Mouse (Mus musculus) hindbrain, postnatal 0 days (tissue): ENCODE measurements at regions not wholly inside any gene's neighbourhood (a gene's known extent, or its start where the extent isn't known, plus 50 kb on each side); places are given as distances from the start of the nearest gene placed in this dataset.

Experiments
- ATAC-seq: fragments of 200-750 bp; cut with Nextera tagmentation; 2 replicates; pipeline ENCODE4 v1.8.0; 2017; ENCODE audit warnings: mild to moderate bottlenecking, moderate TSS enrichment, moderate library complexity
- DNase-seq: peaks from one replicate; pipeline ENCODE4 v3.0.0-alpha.2; 2015; ENCODE audit warnings: low spot score
- H3K27ac ChIP-seq: fragments of 300-500 bp; sonication (generic); 2 replicates; pipeline ENCODE4 v1.5.1; 2014; ENCODE audit warnings: mild to moderate bottlenecking
- H3K27me3 ChIP-seq: fragments of 300-500 bp; sonication (generic); 2 replicates; pipeline ENCODE4 v1.6.1; 2014; ENCODE audit warnings: low read length, mixed read lengths; ENCODE audit not compliant: insufficient read depth
- H3K36me3 ChIP-seq: fragments of 300-500 bp; sonication (generic); 2 replicates; pipeline ENCODE4 v1.6.1; 2014; ENCODE audit warnings: low read length, mixed read lengths; ENCODE audit not compliant: insufficient read depth
- H3K4me1 ChIP-seq: fragments of 300-500 bp; sonication (generic); 2 replicates; pipeline ENCODE4 v1.6.1; 2014; ENCODE audit warnings: antibody characterized with exemption, low read length, mixed read lengths; ENCODE audit not compliant: insufficient read depth
- H3K4me2 ChIP-seq: fragments of 300-500 bp; sonication (generic); 2 replicates; pipeline ENCODE4 v1.6.1; 2014; ENCODE audit warnings: low read depth, mild to moderate bottlenecking, low read length, moderate library complexity, mixed read lengths
- H3K4me3 ChIP-seq: fragments of 300-500 bp; sonication (generic); 2 replicates; pipeline ENCODE4 v1.5.1; 2014; ENCODE audit warnings: low read length
- H3K9ac ChIP-seq: fragments of 300-500 bp; sonication (generic); replicated peaks from 2 replicates; pipeline ENCODE4 v1.6.1; 2014; ENCODE audit warnings: mild to moderate bottlenecking, low read length, moderate library complexity, mixed read lengths
- H3K9me3 ChIP-seq: fragments of 300-500 bp; sonication (generic); 2 replicates; pipeline ENCODE4 v1.6.1; 2016; ENCODE audit warnings: low read length, mixed read lengths
- CTCF ChIP-seq: IDR thresholded peaks from 2 replicates; pipeline ENCODE4 v1.5.1; 2016; ENCODE audit warnings: antibody characterized with exemption, control low read depth, low read depth
- WGBS: fragments of 180-500 bp; shearing (Covaris S2); extraction: QIAGEN DNeasy Blood & Tissue Kit; methylation state at CpG from one replicate; pipeline ENCODE4 v1.1.7; 2014; 5-methylcytosine and 5-hydroxymethylcytosine counted together

DNA sequence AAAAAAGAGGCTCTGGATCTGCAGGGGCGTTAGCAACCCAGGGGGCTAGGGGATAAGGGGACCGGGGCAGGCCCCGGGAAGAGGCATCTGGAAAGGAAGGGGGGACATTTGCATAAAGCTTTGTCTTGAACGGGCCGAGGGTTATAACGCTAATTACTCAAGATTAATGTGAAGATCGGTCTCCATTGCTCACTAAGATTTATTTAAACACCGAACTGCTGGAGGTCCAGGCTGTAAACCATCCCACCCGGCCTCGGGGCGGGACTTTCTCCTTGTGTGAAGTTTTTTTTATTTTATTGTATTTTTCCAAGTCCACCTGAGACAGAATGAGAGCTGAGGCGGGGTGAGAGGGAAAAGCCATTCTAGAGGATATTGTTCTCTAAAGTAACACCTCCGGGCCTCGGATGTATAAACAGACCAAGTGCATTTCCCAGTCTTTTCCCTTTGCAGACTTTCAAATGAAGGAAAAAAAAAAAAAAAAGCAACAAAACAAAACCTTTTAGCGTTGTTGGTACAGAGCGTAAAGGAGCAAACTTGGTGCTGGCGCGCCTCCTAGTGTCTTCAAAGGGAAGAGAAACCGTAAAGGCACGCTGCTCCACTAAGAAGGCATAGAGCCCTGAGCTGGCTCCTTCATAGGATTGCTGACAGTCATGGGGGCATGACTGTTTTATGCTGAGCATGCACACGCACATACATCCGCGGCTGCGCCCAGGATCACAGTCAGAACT lies 313.3 kb downstream of the Parp8 start:
- H3K27me3 ChIP-seq = peaks cover 56% of the 10 kb centered on the region
- H3K27ac ChIP-seq = no peak overlapping the region
- H3K36me3 ChIP-seq = no peaks in the 10 kb centered on the region
- DNase-seq (peak; percentile 92), ATAC-seq (peak; percentile 92)
- H3K9ac ChIP-seq = no peak overlapping the region
- TF ChIP-seq CTCF = peak; percentile 91
- H3K4me3 ChIP-seq = peak overlapping the region; percentile 20
- under 1% methylated on average over 24 of the region's 24 CpGs for WGBS
- peak overlapping the region; percentile 52 for H3K4me2 ChIP-seq
- no peaks in the 10 kb centered on the region for H3K9me3 ChIP-seq
- no peaks in the 10 kb centered on the region for H3K4me1 ChIP-seq

DNA sequence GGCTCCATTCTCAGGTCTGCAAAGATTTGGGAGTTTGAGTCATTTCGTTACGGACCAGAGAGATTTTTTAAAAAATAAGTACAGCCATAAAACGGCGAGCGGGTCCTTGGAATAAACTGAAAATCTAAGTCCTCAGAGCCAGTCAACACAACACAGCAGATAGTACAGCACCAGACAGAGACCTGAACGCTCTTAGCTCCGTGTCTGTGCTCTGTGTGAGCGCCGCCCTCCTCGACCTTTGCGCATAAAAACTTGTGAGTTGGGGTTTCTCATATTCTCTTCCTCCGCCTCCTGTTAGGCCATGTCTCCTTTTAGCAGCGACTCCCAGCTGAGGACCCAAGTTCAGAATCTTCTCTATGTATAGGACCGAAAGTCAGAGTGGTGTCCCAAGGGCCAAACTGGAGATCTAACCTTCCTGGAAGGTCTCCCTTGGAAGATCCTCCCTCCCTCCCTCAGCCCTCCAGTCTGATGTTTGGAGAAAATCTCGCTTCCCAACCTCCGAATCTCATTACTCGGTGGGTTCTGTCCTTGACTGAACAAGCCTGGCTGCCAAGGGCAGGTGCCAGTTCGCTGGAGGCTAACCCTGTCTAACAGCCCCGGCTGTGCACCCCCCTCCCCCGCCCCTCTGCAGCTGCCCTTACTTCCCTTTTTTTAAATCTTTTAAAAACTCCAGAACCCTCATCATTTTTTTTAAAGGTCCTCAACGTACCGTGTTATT lies 314.0 kb downstream of the Parp8 start:
- Histone ChIP-seq H3K4me2 (peak overlapping the region; percentile 52), H3K27ac (no peak overlapping the region), H3K4me1 (no peaks in the 10 kb centered on the region), H3K9me3 (no peaks in the 10 kb centered on the region), H3K36me3 (no peaks in the 10 kb centered on the region), H3K4me3 (peak overlapping the region; percentile 20), H3K27me3 (peaks cover 62% of the 10 kb centered on the region), H3K9ac (no peak overlapping the region)
- no peak for ATAC-seq
- DNase-seq = no peak
- no peak for TF ChIP-seq CTCF
- 1% methylated on average over 22 of the region's 22 CpGs for WGBS

DNA sequence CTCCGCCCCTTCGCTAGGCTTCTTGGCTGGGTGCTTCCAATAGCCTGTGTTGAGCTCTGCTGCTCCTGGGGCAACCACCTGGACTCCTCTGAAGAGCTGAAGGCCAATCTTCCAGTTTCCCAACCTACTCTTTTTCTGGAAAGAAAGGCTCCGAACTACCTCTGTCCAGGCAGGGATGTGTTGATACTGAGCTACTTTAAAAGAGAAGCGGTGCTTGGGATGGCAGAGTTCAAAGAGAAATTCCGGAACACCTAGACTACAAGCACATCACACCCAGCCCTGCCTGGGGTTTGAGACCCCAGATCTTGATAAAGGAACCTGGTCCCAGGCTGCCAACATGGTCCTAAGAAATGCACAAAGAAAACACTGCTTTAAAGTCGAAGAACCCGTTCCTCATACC lies 315.7 kb downstream of the Parp8 start:
- no peaks in the 10 kb centered on the region for H3K4me1 ChIP-seq
- no peak overlapping the region for H3K4me2 ChIP-seq
- H3K36me3 ChIP-seq = no peaks in the 10 kb centered on the region
- no peak overlapping the region for H3K27ac ChIP-seq
- H3K27me3 ChIP-seq = peaks cover 75% of the 10 kb centered on the region
- no peak for TF ChIP-seq CTCF
- DNase-seq (no peak), ATAC-seq (no peak)
- H3K9me3 ChIP-seq = no peaks in the 10 kb centered on the region
- no peak overlapping the region for H3K4me3 ChIP-seq
- 8% methylated on average over 7 of the region's 7 CpGs for WGBS
- no peak overlapping the region for H3K9ac ChIP-seq

DNA sequence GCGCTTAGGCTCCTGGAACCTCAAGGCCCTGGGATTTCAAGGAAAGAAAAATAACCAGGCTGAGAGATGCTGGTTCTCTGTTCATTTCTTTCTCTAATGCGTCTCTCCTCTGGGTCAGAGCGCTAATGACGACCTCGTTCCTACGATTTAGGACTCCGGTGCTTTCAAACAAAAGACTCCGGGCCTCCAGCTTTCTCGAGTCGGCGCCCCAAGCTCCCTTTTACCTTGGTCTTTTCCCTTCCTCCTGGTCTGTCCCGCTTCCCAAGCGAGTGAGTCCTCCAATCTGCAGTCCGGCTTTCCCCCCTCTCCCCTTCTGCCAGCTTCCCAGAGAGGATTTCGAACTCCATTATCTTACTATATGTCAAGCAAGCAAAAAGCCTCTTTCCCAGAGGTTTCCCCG lies 316.5 kb downstream of the Parp8 start:
- TF ChIP-seq CTCF = no peak
- no peak for DNase-seq
- no peak overlapping the region for H3K4me3 ChIP-seq
- 2% methylated on average over 16 of the region's 16 CpGs for WGBS
- no peak overlapping the region for H3K27ac ChIP-seq
- H3K36me3 ChIP-seq = no peaks in the 10 kb centered on the region
- peaks cover 78% of the 10 kb centered on the region for H3K27me3 ChIP-seq
- no peaks in the 10 kb centered on the region for H3K9me3 ChIP-seq
- H3K9ac ChIP-seq = no peak overlapping the region
- H3K4me1 ChIP-seq = no peaks in the 10 kb centered on the region
- no peak overlapping the region for H3K4me2 ChIP-seq
- no peak for ATAC-seq

GRCm38 (mm10) chr13:116708456-116708780 lies 316.9 kb downstream of the Parp8 start:
- no peak overlapping the region for H3K4me3 ChIP-seq
- H3K27ac ChIP-seq = no peak overlapping the region
- WGBS = 2% methylated on average over 7 of the region's 7 CpGs
- no peaks in the 10 kb centered on the region for H3K4me1 ChIP-seq
- ATAC-seq (no peak), DNase-seq (no peak)
- H3K27me3 ChIP-seq = peaks cover 77% of the 10 kb centered on the region
- no peaks in the 10 kb centered on the region for H3K9me3 ChIP-seq
- H3K9ac ChIP-seq = no peak overlapping the region
- TF ChIP-seq CTCF = no peak
- H3K4me2 ChIP-seq = no peak overlapping the region
- no peaks in the 10 kb centered on the region for H3K36me3 ChIP-seq

GRCm38 (mm10) chr13:116707621-116708455 lies 317.5 kb downstream of the Parp8 start:
- no peak for ATAC-seq

More at GRCm38 (mm10) chr13:116707621-116708455, 317.5 kb downstream of the Parp8 start:
- Histone ChIP-seq H3K4me3 (no peak overlapping the region), H3K4me2 (no peak overlapping the region), H3K9ac (no peak overlapping the region), H3K4me1 (no peaks in the 10 kb centered on the region), H3K27me3 (peaks cover 77% of the 10 kb centered on the region), H3K36me3 (no peaks in the 10 kb centered on the region), H3K27ac (no peak overlapping the region), H3K9me3 (no peaks in the 10 kb centered on the region)
- TF ChIP-seq CTCF = no peak
- 2% methylated on average over 20 of the region's 20 CpGs for WGBS
- no peak for DNase-seq
